Mouse (Mus musculus) adrenal gland, postnatal 36 days (tissue): ENCODE results near the gene G3bp2. TPM values are rescaled to one million over a fixed set of nuclear protein-coding genes. Genes with fewer than 3 reads are reported as not detected.
A peak's percentile ranks its signal among the peaks of the same experiment; 100 is the strongest.

Source experiments
- DNase-seq, 2 experiments: peaks; one replicate each; pipeline ENCODE4 v3.0.0; 2021; ENCODE audit warnings: mixed read lengths in 1 of 2
- total RNA-seq, 2 experiments: library from RNA; stranded (reverse); gene quantifications; 2 replicates each; pipeline ENCODE4 v1.2.3; 2021

G3bp2 gene
- total RNA-seq, 2 experiments from 2014 or later: 139 to 142 TPM

- DNase-seq: no peak
These were observed 18.1 kb upstream of the G3bp2 start for GRCm38 (mm10) chr5:92101601-92102000.

- DNase-seq: no peak
These were observed 15.0 kb upstream of the G3bp2 start for GRCm38 (mm10) chr5:92098351-92099109.

- no peak for DNase-seq
These were observed 14.3 kb upstream of the G3bp2 start for GRCm38 (mm10) chr5:92097779-92098178.

GRCm38 (mm10) chr5:92096786-92097185 is 13.3 kb upstream of the G3bp2 start:
- peak; percentile 60 to 61 for DNase-seq

GRCm38 (mm10) chr5:92094062-92094415 is 10.5 kb upstream of the G3bp2 start:
- DNase-seq: no peak

GRCm38 (mm10) chr5:92093263-92094061 is 9.9 kb upstream of the G3bp2 start:
- DNase-seq: no peak

- DNase-seq: no peak
These were observed 4.0 kb upstream of the G3bp2 start for GRCm38 (mm10) chr5:92087469-92087868.

- DNase-seq: peak; percentile 34 to 52
These were observed 2.5 kb upstream of the G3bp2 start for GRCm38 (mm10) chr5:92085821-92086550.

- no peak for DNase-seq
These were observed 1.7 kb upstream of the G3bp2 start for GRCm38 (mm10) chr5:92085246-92085645.

- DNase-seq: peak; percentile 72 to 88
These were observed 608 bp downstream of the G3bp2 start for GRCm38 (mm10) chr5:92082821-92083401.

- no peak for DNase-seq
These were observed 2.2 kb downstream of the G3bp2 start for GRCm38 (mm10) chr5:92081326-92081725.

- no peak for DNase-seq
These were observed 3.1 kb downstream of the G3bp2 start for GRCm38 (mm10) chr5:92080400-92080799.

GRCm38 (mm10) chr5:92079304-92079703 is 4.2 kb downstream of the G3bp2 start:
- no peak for DNase-seq

GRCm38 (mm10) chr5:92078751-92079150 is 4.8 kb downstream of the G3bp2 start:
- DNase-seq: no peak

GRCm38 (mm10) chr5:92076273-92076672 is 7.2 kb downstream of the G3bp2 start:
- DNase-seq: no peak

GRCm38 (mm10) chr5:92074061-92074460 is 9.5 kb downstream of the G3bp2 start:
- no peak for DNase-seq

- DNase-seq: no peak
These were observed 20.3 kb downstream of the G3bp2 start for GRCm38 (mm10) chr5:92063192-92063591.

GRCm38 (mm10) chr5:92052866-92053265 is 30.7 kb downstream of the G3bp2 start:
- DNase-seq: no peak

- no peak for DNase-seq
These were observed 33.1 kb downstream of the G3bp2 start for GRCm38 (mm10) chr5:92050419-92050818.

- no peak for DNase-seq
These were observed 39.7 kb downstream of the G3bp2 start, which contains the start of gene Cdkl2 for GRCm38 (mm10) chr5:92043783-92044182. Gene Cdkl2, minus strand, starts transcription at chr5:92043883.

- DNase-seq: peak; percentile 94 to 95
These were observed 40.9 kb downstream of the G3bp2 start for GRCm38 (mm10) chr5:92042377-92043348.
